Mouse (Mus musculus): Measurements from ENCODE around the gene Tmem174.

DNA sequence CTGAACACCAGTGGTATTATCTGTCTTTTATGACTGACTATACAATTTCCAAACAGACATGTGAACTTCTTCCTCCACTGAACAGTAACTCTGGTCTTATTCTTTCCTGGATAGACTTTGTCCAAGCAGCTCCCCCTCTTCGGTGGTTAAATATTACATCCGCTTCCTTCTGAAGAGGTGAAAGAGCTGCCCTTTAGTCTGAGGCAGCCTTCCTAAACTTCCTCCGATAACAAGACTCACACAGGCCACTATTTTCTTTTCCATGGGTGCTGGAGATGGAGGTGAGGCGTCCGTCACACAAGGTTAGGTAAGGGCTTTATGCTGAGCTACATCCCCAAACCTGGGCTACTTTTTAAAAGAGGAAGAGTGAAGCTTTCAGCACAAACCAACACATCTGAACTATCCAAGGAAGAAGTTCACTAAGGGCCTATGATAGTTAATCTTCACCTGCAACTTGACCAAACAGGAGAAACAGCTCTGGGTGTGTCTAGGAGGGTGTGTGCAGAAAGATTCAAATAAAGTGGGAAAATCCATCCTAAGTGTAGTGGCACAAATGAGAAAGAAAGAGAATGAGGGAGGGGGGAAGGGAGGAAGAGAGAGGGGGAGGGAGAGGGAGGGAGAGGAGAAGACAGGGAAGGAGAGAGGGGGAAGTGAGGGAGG, 1.4 kb upstream of the Tmem174 start:
- TF ChIP-seq CTCF (conservative IDR thresholded peaks at IDR 0.05; ENCODE audit: insufficient read depth, insufficient read length, low read depth, low read length) (no peak), POLR2A (IDR thresholded peaks at IDR 0.05; ENCODE audit: low read depth, low read length) (no peak)

Data from kidney, adult 2 months (tissue).